Mouse (Mus musculus): ENCODE data around the gene Fam19a5.

Fam19a5 gene

DNA sequence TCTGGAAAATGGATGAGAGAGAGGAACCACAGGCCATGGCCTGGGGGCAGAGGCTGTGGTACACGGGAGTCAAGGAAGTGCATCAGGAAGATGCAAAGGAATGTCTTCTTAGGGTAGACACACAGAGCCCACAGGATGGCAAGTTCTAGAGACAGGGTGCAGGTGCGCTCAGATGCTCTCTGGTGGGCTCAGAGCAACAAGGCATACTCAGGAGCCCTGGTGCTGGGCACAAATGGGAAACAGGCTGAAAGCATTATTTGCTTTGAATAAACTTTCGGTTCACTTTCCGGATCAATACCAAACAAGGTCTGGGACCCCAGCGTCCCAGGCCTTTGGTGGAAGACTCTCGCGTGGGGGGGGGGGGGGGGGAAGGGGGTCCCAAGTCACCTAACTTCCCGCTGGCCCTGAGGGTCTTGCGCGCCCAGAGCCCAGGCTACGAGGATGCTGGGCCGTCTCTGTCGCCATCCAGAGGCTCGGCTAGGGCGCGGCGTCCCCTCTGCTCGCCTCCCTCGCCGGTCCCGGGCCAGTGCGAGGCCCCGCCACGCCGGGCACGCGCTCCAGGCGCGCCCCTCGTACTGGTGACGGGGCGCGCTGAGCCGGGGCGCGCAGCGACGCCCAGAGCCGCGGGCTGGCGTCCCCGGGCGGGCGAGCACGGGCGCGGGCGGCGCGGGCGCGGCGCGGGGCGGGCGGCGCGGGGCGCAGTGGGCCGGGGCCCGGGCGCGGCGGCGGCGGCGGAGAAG, at the start of gene Fam19a5:
TSS of gene Fam19a5 (plus strand) at position 701 of the 740 bp plus-strand sequence.
- no peak for DNase-seq (ENCODE audit: extremely low read depth, insufficient read length, low spot score)

DNA sequence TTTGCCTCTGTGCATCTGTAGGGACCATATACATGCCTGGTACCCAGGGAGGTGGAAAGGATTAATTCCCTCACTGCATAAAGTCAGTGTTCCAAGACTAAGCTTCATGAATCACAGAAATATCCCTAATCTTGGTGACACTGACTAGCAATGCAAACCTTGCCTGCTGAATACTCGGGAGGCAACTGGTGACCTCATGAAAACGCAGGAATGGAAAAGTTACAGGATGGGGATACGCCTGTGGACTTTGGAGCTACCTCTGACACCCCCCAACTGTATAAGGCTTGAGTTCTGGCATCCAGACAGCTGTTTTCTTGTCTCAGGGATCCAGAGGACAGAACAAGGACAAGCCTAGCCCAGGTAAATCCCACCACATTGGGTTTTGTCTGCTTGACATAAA, 42.4 kb upstream of the Fam19a5 start:
- no peak for DNase-seq (ENCODE audit: extremely low read depth, insufficient read length, low spot score)

DNA sequence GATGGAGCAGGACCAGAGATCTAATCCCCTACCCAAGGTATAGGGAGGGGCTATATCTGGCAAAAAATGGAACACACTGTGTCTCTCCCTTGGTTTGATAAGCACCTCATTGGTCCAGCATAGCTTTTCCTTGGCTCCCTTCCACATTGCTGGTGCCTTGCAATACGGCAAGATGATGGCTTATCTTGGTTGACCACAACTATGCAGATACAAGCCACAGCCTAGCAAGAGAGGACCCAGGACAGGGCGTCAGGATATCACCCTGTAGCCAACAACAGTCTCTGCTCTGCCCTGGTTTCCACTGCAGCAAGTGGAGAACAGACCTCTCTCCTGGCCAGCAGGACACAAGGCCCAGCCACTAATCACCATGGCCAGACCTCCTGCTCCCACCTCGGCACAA, 36.8 kb upstream of the Fam19a5 start:
- DNase-seq (ENCODE audit: extremely low read depth, insufficient read length, low spot score), result no peak

DNA sequence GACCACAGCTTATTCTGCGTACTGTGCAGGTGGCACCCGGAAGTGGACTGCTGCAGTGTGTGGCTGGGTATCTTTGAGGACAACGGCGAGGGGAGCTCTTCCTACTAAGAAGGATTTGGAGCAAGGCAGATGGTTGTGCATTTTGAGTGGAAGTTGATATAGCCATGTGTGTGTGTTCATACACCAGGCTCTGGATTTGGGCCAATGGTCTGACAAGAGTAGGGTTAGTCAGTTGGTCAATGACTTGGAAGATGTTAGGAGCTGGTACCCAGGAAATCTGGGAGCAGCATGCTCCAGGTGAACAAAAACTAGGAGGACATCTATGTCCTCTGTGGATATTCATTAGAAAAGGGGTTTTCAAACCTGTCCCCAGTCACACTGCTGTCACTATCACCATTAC, 33.2 kb upstream of the Fam19a5 start:
- DNase-seq (ENCODE audit: extremely low read depth, insufficient read length, low spot score), result no peak

- no peak for DNase-seq (ENCODE audit: extremely low read depth, insufficient read length, low spot score)
Observed at GRCm38 (mm10) chr15:87518161-87518560, 25.9 kb upstream of the Fam19a5 start.

GRCm38 (mm10) chr15:87529271-87529670, 14.8 kb upstream of the Fam19a5 start:
- DNase-seq (ENCODE audit: extremely low read depth, insufficient read length, low spot score), result no peak

GRCm38 (mm10) chr15:87541656-87542055, 2.4 kb upstream of the Fam19a5 start:
- DNase-seq (ENCODE audit: extremely low read depth, insufficient read length, low spot score), result no peak

DNA sequence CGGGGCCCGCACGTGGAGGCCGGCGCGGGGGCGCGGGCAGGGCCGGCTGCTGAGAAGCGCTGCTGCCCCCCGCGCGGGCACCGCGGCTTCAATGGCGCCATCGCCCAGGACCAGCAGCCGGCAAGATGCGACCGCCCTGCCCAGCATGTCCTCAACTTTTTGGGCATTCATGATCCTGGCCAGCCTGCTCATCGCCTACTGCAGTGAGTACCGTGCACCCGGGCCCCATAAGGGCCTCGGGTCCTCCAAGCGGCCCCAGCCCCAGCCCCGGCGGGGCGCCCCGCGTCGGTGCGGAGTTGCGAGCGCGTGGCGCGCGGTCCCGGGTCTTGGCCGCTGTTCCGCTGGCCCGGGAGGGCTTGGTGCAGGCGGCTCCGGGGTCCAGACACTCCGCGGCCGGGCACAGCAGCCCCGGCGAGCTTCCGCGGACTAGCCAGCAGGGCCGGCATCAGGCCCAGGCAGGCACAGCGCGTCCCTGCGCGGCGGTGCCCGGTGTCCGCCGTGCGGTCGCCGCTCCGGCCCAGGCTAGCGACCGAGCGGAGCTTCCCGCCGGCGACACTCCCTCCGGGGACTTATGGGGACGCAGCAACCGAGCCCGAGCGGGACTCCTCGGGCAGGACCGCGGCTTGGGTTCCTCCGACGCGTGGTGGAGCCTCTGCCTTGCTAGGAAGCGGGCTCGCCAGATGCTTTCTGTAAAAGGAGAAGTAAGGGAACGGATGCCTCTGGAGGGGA, 466 bp downstream of the Fam19a5 start:
- no peak for DNase-seq (ENCODE audit: extremely low read depth, insufficient read length, low spot score)

- no peak for DNase-seq (ENCODE audit: extremely low read depth, insufficient read length, low spot score)
Observed at GRCm38 (mm10) chr15:87545130-87545642, 1.1 kb downstream of the Fam19a5 start.

DNA sequence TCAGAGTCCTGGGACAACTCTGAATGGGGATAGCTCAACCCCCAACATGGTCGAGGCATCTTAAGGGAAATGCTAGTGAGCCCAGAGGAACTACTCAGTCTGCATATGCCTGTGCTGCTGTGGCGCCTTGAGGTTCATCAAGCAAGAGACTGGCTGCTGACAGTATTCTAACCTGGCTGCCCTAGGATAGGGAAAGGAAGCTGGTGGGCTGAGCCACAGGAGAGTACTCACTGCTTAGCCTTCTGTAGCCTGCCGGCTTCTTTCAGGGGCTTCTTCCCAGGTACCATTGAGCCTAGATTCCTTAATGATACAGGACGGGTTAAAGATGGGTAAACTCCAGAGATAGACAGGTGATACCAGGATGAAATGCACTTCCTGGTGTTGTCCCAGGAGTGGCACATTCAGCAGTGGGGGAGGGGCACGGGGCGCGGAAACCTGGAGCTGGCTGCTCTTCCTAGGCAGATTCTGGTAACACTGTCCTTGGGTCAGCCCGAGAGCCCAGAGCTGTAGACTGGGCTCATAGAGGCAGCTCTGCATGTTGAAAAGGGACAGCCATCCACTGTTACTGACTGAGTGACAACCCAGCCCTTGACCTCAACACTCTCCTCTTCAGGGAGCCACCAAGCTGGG, 1.7 kb downstream of the Fam19a5 start:
- no peak for DNase-seq (ENCODE audit: extremely low read depth, insufficient read length, low spot score)

- DNase-seq (ENCODE audit: extremely low read depth, insufficient read length, low spot score), result no peak
Observed at GRCm38 (mm10) chr15:87547022-87547421, 2.9 kb downstream of the Fam19a5 start.

DNA sequence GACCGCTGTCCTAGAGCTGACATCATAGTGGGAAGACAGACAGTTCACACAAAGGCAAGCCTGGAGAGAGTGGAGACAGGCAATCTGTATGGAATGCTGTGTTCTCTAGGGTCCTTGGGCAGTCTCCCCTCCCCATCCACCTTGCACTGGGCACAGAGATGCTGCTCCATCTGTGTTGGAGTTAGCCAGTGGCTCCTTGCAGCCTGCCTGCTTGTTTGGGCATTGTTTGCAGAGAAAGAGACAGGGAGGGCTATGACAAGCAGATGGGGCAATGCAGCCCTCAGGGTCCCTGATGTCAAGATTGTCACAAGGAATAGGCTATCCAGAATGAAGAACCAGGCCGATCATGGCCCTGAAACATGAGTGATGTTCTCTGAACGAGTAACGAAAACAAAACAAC, 5.6 kb downstream of the Fam19a5 start:
- DNase-seq (ENCODE audit: extremely low read depth, insufficient read length, low spot score), result no peak

- DNase-seq (ENCODE audit: extremely low read depth, insufficient read length, low spot score), result no peak
Observed at GRCm38 (mm10) chr15:87550756-87551155, 6.7 kb downstream of the Fam19a5 start.

- DNase-seq (ENCODE audit: extremely low read depth, insufficient read length, low spot score), result no peak
Observed at GRCm38 (mm10) chr15:87551556-87551955, 7.5 kb downstream of the Fam19a5 start.

DNA sequence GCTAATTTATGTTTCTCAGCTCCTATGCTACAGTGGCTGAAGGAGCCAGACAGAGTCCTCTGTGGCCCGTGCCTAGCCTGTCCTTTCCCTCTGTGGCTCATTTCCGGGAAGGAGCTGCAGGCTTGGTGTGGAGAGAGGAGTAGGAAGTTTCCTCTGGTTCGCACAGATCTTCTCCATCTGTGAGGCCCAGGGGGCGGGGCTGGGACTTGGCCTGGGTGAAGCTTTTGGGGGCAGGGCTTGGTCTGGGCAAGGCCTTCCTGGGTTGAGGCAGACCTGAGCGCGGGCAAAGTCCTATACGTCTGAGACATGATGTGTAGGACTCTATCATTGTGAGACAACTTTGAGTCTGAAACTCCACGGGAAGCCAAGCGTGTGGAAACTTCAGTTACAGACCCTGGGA, 11.7 kb downstream of the Fam19a5 start:
- no peak for DNase-seq (ENCODE audit: extremely low read depth, insufficient read length, low spot score)

DNA sequence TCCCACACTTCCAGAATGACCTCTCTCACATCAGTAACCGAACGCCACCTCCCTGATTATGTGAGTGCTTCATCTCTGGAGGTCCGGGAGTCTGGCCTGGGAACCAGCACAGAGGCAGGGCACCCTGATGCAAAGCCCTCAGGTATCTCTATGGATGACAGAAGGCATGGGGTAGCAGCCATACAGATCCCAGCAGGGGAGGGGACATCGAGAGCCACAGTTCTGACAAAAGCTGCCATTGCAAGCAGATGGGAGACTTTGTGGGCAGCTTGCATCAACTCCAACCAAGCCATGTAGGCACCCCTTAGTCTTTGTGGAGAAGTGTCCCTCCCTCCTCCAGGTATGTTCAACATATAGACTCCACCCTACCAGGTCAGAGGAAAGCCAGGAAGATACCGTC, 20.2 kb downstream of the Fam19a5 start:
- DNase-seq (ENCODE audit: extremely low read depth, insufficient read length, low spot score), result no peak

DNA sequence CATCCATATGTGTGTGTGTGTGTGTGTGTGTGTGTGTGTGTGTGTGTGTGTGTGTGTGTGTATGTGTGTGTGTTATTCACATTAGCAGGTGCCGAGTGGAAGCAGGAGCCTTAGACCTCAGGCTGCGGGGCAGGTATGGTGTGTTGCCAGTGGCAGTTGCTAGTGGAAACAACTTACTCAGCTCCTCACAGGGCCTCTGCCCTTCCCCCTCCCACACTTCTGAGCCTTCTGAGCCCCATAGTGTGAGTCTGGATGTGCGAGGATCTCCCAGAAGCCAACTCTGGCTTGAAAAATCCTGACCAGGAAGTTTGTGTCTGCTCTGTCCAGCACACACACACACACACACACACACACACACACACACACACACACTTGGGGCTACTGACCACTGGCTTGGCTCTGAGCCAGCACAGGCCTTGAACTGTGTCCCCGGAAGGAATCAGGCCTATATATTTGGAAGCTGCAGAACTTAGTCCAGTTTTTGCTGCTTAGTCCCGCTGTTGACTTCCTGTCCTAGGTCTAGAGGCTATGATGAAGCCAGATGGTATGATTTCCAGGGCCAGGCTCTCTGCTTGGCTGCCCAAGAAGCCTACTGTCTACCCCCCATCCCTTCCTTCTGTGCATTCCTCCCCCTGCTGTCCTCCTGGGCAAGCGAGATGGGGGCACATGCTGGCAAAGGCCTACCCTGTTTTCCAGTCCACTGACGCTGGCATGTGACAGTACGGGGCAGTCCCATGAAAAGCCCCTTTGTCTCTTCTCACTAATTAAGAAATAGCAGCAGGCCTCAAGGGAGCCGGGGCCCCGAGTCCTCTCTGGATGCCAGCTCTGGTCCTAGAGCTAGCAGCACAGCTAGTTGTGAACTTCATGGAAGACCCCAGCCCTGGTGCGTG, 22.2 kb downstream of the Fam19a5 start:
- DNase-seq (ENCODE audit: extremely low read depth, insufficient read length, low spot score), result peak; percentile 23

DNA sequence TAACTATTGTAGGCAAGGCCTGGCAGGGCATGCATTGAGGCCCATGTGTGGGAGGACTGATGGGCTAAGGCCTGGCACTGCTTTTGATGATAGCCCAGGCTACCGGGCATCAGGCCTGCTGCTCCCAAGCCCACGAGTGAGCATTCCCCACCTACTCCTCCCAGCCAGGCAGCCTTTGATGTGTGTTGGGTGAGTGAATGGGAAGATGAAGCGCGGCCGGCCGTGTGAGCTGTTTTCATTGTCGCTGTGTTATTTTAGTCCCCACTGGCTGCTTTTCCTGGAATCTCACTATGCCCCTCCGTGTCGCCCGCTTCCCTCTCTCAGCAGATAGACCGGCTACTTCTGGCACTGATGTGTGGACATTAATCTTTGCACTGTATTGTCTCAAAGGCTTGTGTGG, 26.1 kb downstream of the Fam19a5 start:
- DNase-seq (ENCODE audit: extremely low read depth, insufficient read length, low spot score), result no peak

DNA sequence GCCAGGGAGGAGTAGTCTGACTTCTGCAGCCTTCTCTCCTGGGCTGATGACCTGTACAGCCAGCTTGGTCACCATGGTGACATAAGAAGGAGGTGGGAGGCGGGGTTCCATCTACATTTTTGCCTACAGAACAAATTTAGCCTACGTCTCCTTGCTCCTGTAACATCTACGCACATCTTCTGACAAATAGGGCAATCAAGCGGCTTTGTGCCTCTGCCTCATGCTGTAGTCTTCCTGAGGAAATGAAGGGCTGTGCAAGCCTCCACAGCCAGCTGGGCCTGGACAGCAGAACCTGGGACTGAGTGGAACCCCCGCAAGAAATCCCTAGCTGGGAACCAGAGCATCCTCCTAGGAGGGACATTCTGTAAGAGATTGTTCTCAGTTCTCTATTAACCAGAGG, 35.8 kb downstream of the Fam19a5 start:
- no peak for DNase-seq (ENCODE audit: extremely low read depth, insufficient read length, low spot score)

GRCm38 (mm10) chr15:87583921-87584621, 40.0 kb downstream of the Fam19a5 start:
- DNase-seq (ENCODE audit: extremely low read depth, insufficient read length, low spot score), result no peak
